Mouse (Mus musculus) liver, embryonic 14.5 days (tissue): ENCODE measurements around the gene Lamb3. TPM values are rescaled to one million over a fixed set of nuclear protein-coding genes. Genes with fewer than 3 reads are reported as not detected.

Source experiments
- ATAC-seq: fragments of 200-750 bp; cut with Nextera tagmentation; 2 replicates; pipeline ENCODE4 v1.8.0; 2017; ENCODE audit warnings: moderate number of reproducible peaks, mild to moderate bottlenecking, moderate library complexity; ENCODE audit not compliant: insufficient read depth
- DNase-seq, 3 experiments: peaks; one replicate each; pipeline ENCODE4 v3.0.0-alpha.2; 2012 to 2013; ENCODE audit warnings: low read depth in 3 of 3, low spot score in 3 of 3
- H3K27ac ChIP-seq: fragments of 300-500 bp; sonication (generic); 2 replicates; pipeline ENCODE4 v1.5.1; 2014; ENCODE audit warnings: moderate library complexity, mild to moderate bottlenecking, control low read depth, inconsistent platforms
- H3K27me3 ChIP-seq: fragments of 300-500 bp; sonication (generic); 2 replicates; pipeline ENCODE4 v1.6.1; 2014; ENCODE audit warnings: mild to moderate bottlenecking, low read length, moderate library complexity; ENCODE audit not compliant: control insufficient read depth, insufficient read depth
- H3K36me3 ChIP-seq: fragments of 300-500 bp; sonication (generic); replicated peaks from 2 replicates; pipeline ENCODE4 v1.6.1; 2014; ENCODE audit warnings: low read depth; ENCODE audit not compliant: control insufficient read depth, insufficient read depth
- H3K4me1 ChIP-seq, 2 experiments: fragments of 200-500 bp in 1 of 2; fragments of 300-500 bp in 1 of 2; sonication (generic) in 1 of 2; replicated peaks; 2 replicates each; pipeline ENCODE4 v1.6.1; 2012 to 2014; ENCODE audit warnings: antibody characterized with exemption in 1 of 2, inconsistent platforms in 1 of 2, low read length in 1 of 2; ENCODE audit not compliant: control insufficient read depth in 2 of 2, insufficient read depth in 2 of 2
- H3K4me2 ChIP-seq: fragments of 300-500 bp; sonication (generic); 2 replicates; pipeline ENCODE4 v1.6.1; 2014; ENCODE audit warnings: low read depth, mild to moderate bottlenecking, control low read depth, moderate library complexity
- H3K4me3 ChIP-seq, 2 experiments: fragments of 200-500 bp in 1 of 2; fragments of 300-500 bp in 1 of 2; sonication (generic) in 1 of 2; 2 replicates each; pipeline ENCODE4 v1.5.1; 2012 to 2014; ENCODE audit warnings: low read depth in 2 of 2, low read length in 2 of 2, mild to moderate bottlenecking in 2 of 2, control low read depth in 1 of 2, inconsistent platforms in 1 of 2, moderate library complexity in 1 of 2; ENCODE audit not compliant: insufficient read depth in 1 of 2
- H3K9ac ChIP-seq: fragments of 300-500 bp; sonication (generic); replicated peaks from 2 replicates; pipeline ENCODE4 v1.6.1; 2014; ENCODE audit warnings: mild to moderate bottlenecking, control low read depth, moderate library complexity
- H3K9me3 ChIP-seq: fragments of 300-500 bp; sonication (generic); 2 replicates; pipeline ENCODE4 v1.6.1; 2016; ENCODE audit warnings: low read length, mixed read lengths; ENCODE audit not compliant: control insufficient read depth
- CTCF ChIP-seq: IDR thresholded peaks from 2 replicates; pipeline ENCODE4 v1.5.1; 2016; ENCODE audit warnings: antibody characterized with exemption, low read depth, control low read depth
- EP300 ChIP-seq: IDR thresholded peaks from 2 replicates; pipeline ENCODE4 v1.6.1; 2016; ENCODE audit warnings: antibody characterized with exemption, low read depth
- WGBS: fragments of 180-500 bp; shearing (Covaris S2); extraction: QIAGEN DNeasy Blood & Tissue Kit; methylation state at CpG from one replicate; pipeline ENCODE4 v1.1.7; 2014; ENCODE audit not compliant: insufficient replicate concordance; 5-methylcytosine and 5-hydroxymethylcytosine counted together
- polyA plus RNA-seq, 2 experiments: library from polyadenylated mRNA; depleted of rRNA in 1 of 2; stranded (reverse) in 1 of 2; unstranded in 1 of 2; fragments of >200 nt; fragmentation: Nextera tagmentation in 1 of 2; extraction: Ambion mirVana in 1 of 2; gene quantifications; 2 replicates each; pipeline versions ENCODE4 v1.2.1 to v1.2.3; 2012 to 2014

Lamb3 gene
- polyA plus RNA-seq, 2 experiments: 0.17 to 0.28 TPM

GRCm38 (mm10) chr1:193338363-193338995, 131.0 kb downstream of the Lamb3 start:
- DNase-seq (no peak), ATAC-seq (no peak)
- no peak overlapping the region for H3K9ac ChIP-seq
- no peaks in the 10 kb centered on the region for H3K4me1 ChIP-seq
- H3K27ac ChIP-seq: no peak overlapping the region
- H3K9me3 ChIP-seq: no peaks in the 10 kb centered on the region
- H3K36me3 ChIP-seq: no peaks in the 10 kb centered on the region
- no peak for TF ChIP-seq CTCF
- TF ChIP-seq EP300: no peak
- no peaks in the 10 kb centered on the region for H3K27me3 ChIP-seq
- WGBS: 65% methylated on average over 9 of the region's 9 CpGs
- no peak overlapping the region for H3K4me3 ChIP-seq
- H3K4me2 ChIP-seq: no peak overlapping the region

DNA sequence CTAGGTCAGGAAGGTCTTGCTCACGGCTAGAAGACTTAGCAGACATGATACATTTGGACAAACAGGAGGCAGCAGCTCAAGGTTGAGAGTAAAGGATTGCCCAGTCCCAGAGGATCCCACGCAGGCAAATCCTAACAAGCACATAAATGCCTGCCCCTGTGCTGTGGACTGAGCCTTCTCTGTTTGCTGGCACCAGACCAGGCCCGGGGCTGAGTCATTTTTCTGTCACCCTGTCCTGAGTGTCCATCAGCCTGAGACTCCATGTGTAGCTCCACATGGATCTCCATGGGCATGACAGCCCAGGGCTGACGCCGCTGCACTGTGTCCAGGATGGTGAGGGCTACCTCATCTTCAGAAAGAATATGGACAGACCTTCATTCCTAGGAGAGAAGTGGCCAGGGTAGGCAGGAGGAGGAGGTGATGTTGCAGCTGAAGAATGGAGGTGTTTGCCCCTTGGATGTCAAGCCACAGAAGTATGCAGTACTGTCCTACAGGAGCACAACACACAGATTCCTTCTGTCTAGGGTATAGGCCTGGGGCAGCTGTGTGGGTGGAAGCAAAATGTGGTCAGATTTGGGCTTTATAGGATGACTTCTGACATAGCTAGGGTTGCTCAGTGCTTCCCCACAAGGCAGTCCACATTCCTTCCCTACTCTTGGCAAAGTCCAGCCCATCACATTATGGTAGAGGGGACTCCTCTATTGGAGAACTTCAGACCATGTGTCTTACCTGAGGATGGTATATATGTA, 134.9 kb downstream of the Lamb3 start:
- Histone ChIP-seq H3K36me3 (no peaks in the 10 kb centered on the region), H3K27ac (no peak overlapping the region), H3K4me1 (no peaks in the 10 kb centered on the region), H3K4me2 (no peak overlapping the region), H3K27me3 (no peaks in the 10 kb centered on the region), H3K4me3 (no peak overlapping the region), H3K9ac (no peak overlapping the region), H3K9me3 (no peaks in the 10 kb centered on the region)
- TF ChIP-seq CTCF (no peak), EP300 (no peak)
- ATAC-seq (no peak), DNase-seq (no peak)
- WGBS: 72% methylated on average over 5 of the region's 5 CpGs

- DNase-seq: no peak
- Histone ChIP-seq H3K27me3 (no peaks in the 10 kb centered on the region), H3K4me1 (no peaks in the 10 kb centered on the region), H3K9me3 (no peaks in the 10 kb centered on the region), H3K4me3 (no peak overlapping the region), H3K27ac (no peak overlapping the region), H3K4me2 (no peak overlapping the region), H3K9ac (no peak overlapping the region), H3K36me3 (no peaks in the 10 kb centered on the region)
- 38% methylated on average over 4 of the region's 4 CpGs for WGBS
- no peak for TF ChIP-seq CTCF
- TF ChIP-seq EP300: no peak
- ATAC-seq: no peak
Observed at GRCm38 (mm10) chr1:193343853-193344252, 136.4 kb downstream of the Lamb3 start.

DNA sequence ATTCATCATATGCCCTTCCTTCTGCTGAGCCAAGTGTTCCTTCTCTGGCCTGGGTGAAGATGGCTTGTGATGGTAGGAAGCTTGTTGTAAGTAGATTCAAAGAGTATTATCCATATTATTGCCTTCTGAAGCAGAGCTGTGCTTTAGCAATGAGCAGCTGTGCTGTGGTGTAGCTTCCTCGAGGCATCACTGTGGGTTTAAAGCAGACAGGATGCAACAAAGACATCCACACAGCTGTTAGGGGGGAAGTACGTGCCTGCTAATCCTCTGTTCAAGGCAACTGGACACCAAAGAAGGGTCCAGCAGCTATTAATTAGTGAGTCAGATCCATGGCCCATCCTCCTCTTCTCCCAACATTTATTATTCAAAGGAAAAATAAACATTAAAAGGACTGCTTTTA, 137.5 kb downstream of the Lamb3 start:
- Histone ChIP-seq H3K4me3 (no peak overlapping the region), H3K9ac (no peak overlapping the region), H3K4me2 (no peak overlapping the region), H3K36me3 (no peaks in the 10 kb centered on the region), H3K4me1 (no peaks in the 10 kb centered on the region), H3K27ac (no peak overlapping the region), H3K9me3 (no peaks in the 10 kb centered on the region), H3K27me3 (no peaks in the 10 kb centered on the region)
- TF ChIP-seq CTCF: no peak
- no peak for TF ChIP-seq EP300
- no peak for ATAC-seq
- 16% methylated on average over 2 of the region's 2 CpGs for WGBS
- DNase-seq: no peak

GRCm38 (mm10) chr1:193346908-193347307, 139.4 kb downstream of the Lamb3 start:
- no peak for ATAC-seq
- 36% methylated on average over 3 of the region's 3 CpGs for WGBS

More at GRCm38 (mm10) chr1:193346908-193347307, 139.4 kb downstream of the Lamb3 start:
- H3K4me1 ChIP-seq: no peaks in the 10 kb centered on the region
- no peak for DNase-seq
- no peaks in the 10 kb centered on the region for H3K36me3 ChIP-seq
- no peak overlapping the region for H3K9ac ChIP-seq
- H3K27ac ChIP-seq: no peak overlapping the region
- H3K9me3 ChIP-seq: no peaks in the 10 kb centered on the region
- H3K27me3 ChIP-seq: no peaks in the 10 kb centered on the region
- no peak overlapping the region for H3K4me2 ChIP-seq
- no peak overlapping the region for H3K4me3 ChIP-seq
- TF ChIP-seq CTCF (no peak), EP300 (no peak)
